Mouse (Mus musculus): Measurements from ENCODE around the gene Leng8. TPM values are rescaled to one million over a fixed set of nuclear protein-coding genes. Genes with fewer than 3 reads are reported as not detected.
A peak's percentile ranks its signal among the peaks of the same experiment; 100 is the strongest.

Gene Leng8
- total and polyA plus RNA-seq, 3 experiments: 23.2 to 46.6 (median 33.5) TPM

DNA sequence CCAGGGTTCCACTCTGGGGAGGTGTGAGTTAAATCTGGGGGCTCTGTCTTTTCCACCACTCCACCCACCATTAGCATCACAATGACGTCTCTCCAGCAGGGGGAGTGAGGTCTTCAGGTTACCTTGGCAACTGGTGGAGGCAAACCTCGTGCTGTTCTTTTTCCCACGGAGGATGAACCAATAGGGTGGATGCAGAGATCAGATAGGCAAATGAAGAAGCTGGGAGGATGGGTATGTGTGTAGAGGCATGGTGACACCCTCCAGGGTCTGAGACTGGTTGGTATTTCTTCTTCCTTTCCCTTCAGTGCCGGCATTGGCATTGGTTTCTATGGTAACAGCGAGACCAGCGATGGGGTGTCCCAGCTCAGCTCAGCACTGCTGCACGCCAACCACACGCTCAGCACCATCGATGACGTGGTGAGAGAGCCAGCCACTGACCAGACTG, 12.5 kb upstream of the Leng8 start:
- Histone ChIP-seq H3K79me2 (replicated peaks; ENCODE audit: control insufficient read depth, extremely low read depth, insufficient read depth, poor library complexity, severe bottlenecking) (no peaks in the 10 kb centered on the region), H3K27ac (ENCODE audit: insufficient read depth, low read depth) (no peak overlapping the region), H3K4me1 (ENCODE audit: control insufficient read depth in 1 of 2, insufficient read depth in 2 of 2) (peaks cover 0 to 5% of the 10 kb centered on the region in 2 experiments; a peak in 1 of 4 replicates), H3K9ac (ENCODE audit: insufficient read depth, low read depth) (no peak overlapping the region), H3K36me3 (replicated peaks in 1 of 2; ENCODE audit: control insufficient read depth in 1 of 2, insufficient read depth in 1 of 2, low read length in 1 of 2) (peaks cover 0 to 14% of the 10 kb centered on the region in 2 experiments), H3K27me3 (replicated peaks) (no peaks in the 10 kb centered on the region), H3K9me3 (replicated peaks; ENCODE audit: low read length) (no peaks in the 10 kb centered on the region), H3K4me2 (ENCODE audit: insufficient read depth, low read depth, poor library complexity, severe bottlenecking) (no peak overlapping the region), H3K4me3 (replicated peaks in 1 of 3; ENCODE audit: low read depth in 2 of 3, low read length in 2 of 3, poor library complexity in 1 of 3) (no peak overlapping the region)
- dilution Hi-C loops (cut with MboI; ENCODE audit: extremely low pct_ligation_motif_present, extremely low pct_unique_long_range_greater_than_20kb, low sequenced_read_pairs) (no loop called here), in situ Hi-C loops (cut with MboI; ENCODE audit: low pct_ligation_motif_present, low pct_unique_long_range_greater_than_20kb, low sequenced_read_pairs) (loop anchor here (10.0 kb wide), 2 partner anchors 300 to 390 kb away; partner anchors contain the start of gene Tnnt1)
- peak in 1 of 2 experiments; percentile 37; a peak in 2 of 4 replicates for TF ChIP-seq CTCF (conservative IDR thresholded peaks at IDR 0.05 in 1 of 2, IDR thresholded peaks at IDR 0.05 in 1 of 2; ENCODE audit: low read depth in 2 of 2, low read length in 2 of 2)
- no peak for TF ChIP-seq NRF1 (IDR thresholded peaks at IDR 0.05; ENCODE audit: low read depth, low read length)
- peak; percentile 35 for DNase-seq (ENCODE audit: extremely low read depth)

DNA sequence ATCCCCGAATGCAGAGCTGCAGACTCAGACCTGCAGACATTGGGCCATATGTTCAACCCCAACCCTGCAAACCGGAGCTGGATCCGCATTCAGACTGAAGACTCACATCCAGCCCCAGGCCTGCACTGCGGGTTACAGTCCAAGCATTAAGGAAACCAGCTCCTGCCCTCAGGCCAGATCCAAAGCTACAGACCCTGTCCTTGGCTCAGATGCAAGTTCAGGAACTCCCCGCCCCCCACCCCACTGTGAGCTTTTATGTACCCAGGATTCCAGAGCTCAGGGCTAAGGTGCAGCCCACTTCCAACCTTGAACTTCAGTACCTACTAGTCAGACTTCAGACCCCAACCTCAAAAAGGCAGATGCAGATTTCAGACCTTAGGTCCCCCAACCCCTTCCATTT, 12.0 kb upstream of the Leng8 start:
- H3K9ac ChIP-seq (ENCODE audit: insufficient read depth, low read depth): no peak overlapping the region
- no peaks in the 10 kb centered on the region for H3K79me2 ChIP-seq (replicated peaks; ENCODE audit: control insufficient read depth, extremely low read depth, insufficient read depth, poor library complexity, severe bottlenecking)
- no peak overlapping the region for H3K27ac ChIP-seq (ENCODE audit: insufficient read depth, low read depth)
- no peaks in the 10 kb centered on the region for H3K9me3 ChIP-seq (replicated peaks; ENCODE audit: low read length)
- no peak overlapping the region for H3K4me3 ChIP-seq (replicated peaks in 1 of 3; ENCODE audit: low read depth in 2 of 3, low read length in 2 of 3, poor library complexity in 1 of 3)
- DNase-seq (ENCODE audit: extremely low read depth): no peak
- dilution Hi-C loops (cut with MboI; ENCODE audit: extremely low pct_ligation_motif_present, extremely low pct_unique_long_range_greater_than_20kb, low sequenced_read_pairs): no loop called here
- H3K36me3 ChIP-seq (replicated peaks in 1 of 2; ENCODE audit: control insufficient read depth in 1 of 2, insufficient read depth in 1 of 2, low read length in 1 of 2): peaks cover 0 to 18% of the 10 kb centered on the region in 2 experiments
- in situ Hi-C loops (cut with MboI; ENCODE audit: low pct_ligation_motif_present, low pct_unique_long_range_greater_than_20kb, low sequenced_read_pairs): loop anchor here (10.0 kb wide), 2 partner anchors 300 to 390 kb away; partner anchors contain the start of gene Tnnt1
- H3K4me1 ChIP-seq (ENCODE audit: control insufficient read depth in 1 of 2, insufficient read depth in 2 of 2): peaks cover 0 to 5% of the 10 kb centered on the region in 2 experiments; a peak in 1 of 4 replicates
- no peak overlapping the region for H3K4me2 ChIP-seq (ENCODE audit: insufficient read depth, low read depth, poor library complexity, severe bottlenecking)
- TF ChIP-seq ZMIZ1 (IDR thresholded peaks at IDR 0.05; ENCODE audit: low read depth, low read length) (no peak), RCOR1 (conservative IDR thresholded peaks at IDR 0.05; ENCODE audit: low read depth, low read length) (no peak), CHD2 (IDR thresholded peaks at IDR 0.05; ENCODE audit: low read length) (no peak)
- no peaks in the 10 kb centered on the region for H3K27me3 ChIP-seq (replicated peaks)

DNA sequence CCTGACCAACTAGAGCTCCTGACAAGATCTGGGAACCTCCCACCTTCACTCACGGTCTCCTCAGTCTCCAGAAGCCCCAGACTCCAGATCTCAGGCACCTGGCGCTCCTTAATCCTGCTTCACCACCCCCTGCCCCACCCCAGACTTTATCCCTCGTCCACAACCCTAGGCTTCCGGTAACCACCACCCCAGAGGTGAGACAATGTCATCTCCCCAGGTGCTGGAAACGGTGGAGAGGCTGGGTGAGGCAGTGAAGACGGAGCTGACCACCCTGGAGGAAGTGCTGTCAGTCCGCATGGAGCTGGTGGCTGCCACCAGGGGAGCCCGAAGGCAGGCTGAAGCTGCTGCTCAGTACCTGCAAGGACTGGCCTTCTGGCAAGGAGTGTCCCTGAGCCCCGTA, 11.5 kb upstream of the Leng8 start:
- no peak for TF ChIP-seq UBTF (IDR thresholded peaks at IDR 0.05; ENCODE audit: low read depth, low read length)
- Histone ChIP-seq H3K4me3 (replicated peaks in 1 of 3; ENCODE audit: low read depth in 2 of 3, low read length in 2 of 3, poor library complexity in 1 of 3) (no peak overlapping the region), H3K4me1 (ENCODE audit: control insufficient read depth in 1 of 2, insufficient read depth in 2 of 2) (peaks cover 0 to 3% of the 10 kb centered on the region in 2 experiments; a peak in 1 of 4 replicates), H3K79me2 (replicated peaks; ENCODE audit: control insufficient read depth, extremely low read depth, insufficient read depth, poor library complexity, severe bottlenecking) (no peaks in the 10 kb centered on the region), H3K27me3 (replicated peaks) (no peaks in the 10 kb centered on the region), H3K36me3 (replicated peaks in 1 of 2; ENCODE audit: control insufficient read depth in 1 of 2, insufficient read depth in 1 of 2, low read length in 1 of 2) (peaks cover 0 to 18% of the 10 kb centered on the region in 2 experiments), H3K4me2 (ENCODE audit: insufficient read depth, low read depth, poor library complexity, severe bottlenecking) (no peak overlapping the region), H3K9ac (ENCODE audit: insufficient read depth, low read depth) (no peak overlapping the region), H3K27ac (ENCODE audit: insufficient read depth, low read depth) (no peak overlapping the region), H3K9me3 (replicated peaks; ENCODE audit: low read length) (no peaks in the 10 kb centered on the region)
- dilution Hi-C loops (cut with MboI; ENCODE audit: extremely low pct_ligation_motif_present, extremely low pct_unique_long_range_greater_than_20kb, low sequenced_read_pairs) (no loop called here), in situ Hi-C loops (cut with MboI; ENCODE audit: low pct_ligation_motif_present, low pct_unique_long_range_greater_than_20kb, low sequenced_read_pairs) (loop anchor here (10.0 kb wide), 2 partner anchors 299 to 389 kb away; partner anchors contain the start of gene Tnnt1)
- no peak for DNase-seq (ENCODE audit: extremely low read depth)
